Mouse (Mus musculus): ENCODE data around the gene Rcc1. TPM values are rescaled to one million over a fixed set of nuclear protein-coding genes. Genes with fewer than 3 reads are reported as not detected.

The Rcc1 gene
- polyA plus RNA-seq, 1 experiment from 2014 or later: 70.8 TPM

DNA sequence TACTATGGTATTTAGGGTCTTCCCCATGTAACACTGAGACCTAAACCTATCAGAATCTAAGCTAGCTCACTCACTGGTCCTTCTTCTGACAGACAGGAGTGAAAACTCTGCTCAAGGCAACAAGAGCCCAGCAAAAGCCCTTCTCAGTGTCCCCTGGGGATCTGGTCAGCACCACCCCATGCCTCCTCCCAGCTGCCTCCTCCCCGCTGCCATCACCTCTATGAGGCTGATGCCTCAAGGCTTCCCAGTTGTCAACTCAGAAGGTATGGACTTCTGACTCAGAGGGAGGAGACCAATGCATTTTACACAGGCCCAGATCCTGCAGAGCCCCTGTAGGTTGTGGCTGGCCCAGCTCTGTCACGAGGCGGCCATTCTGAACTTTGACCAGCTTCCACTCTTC is 12.0 kb downstream of the Rcc1 start:
- Histone ChIP-seq H3K36me3 (ENCODE audit: control insufficient read depth, insufficient read depth, low read length) (peaks cover 3% of the 10 kb centered on the region), H3K27ac (ENCODE audit: low read depth, low read length) (no peak overlapping the region)
- 94% methylated on average over 3 of the region's 3 CpGs for WGBS

DNA sequence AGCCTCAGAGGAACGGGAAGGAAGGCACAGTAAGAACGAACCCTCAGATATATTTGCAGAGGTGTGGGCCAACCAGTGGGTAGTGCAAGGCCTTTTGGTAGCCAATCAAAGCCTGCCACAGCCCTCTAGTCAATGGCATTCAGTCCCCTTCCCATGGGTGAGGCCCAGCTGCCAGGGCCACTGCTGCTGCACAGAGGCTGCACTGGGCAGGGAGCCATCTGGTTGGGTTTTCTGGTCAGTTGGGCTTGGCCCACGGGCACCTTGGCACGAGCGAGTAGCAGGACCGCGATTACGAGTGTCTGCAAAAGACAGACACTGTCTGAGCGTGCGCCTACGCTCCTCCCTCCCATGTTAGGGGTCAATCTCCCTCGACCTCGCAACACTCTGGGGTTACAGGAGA is 14.5 kb downstream of the Rcc1 start:
- H3K9me3 ChIP-seq (ENCODE audit: control insufficient read depth, low read length): no peaks in the 10 kb centered on the region
- ATAC-seq (ENCODE audit: insufficient read depth, low FRiP score, low TSS enrichment) (no peak), DNase-seq (ENCODE audit: low spot score) (no peak)
- no peak overlapping the region for H3K9ac ChIP-seq (ENCODE audit: low read length)
- peaks cover 3% of the 10 kb centered on the region; the same call in 1 of the 2 replicates for H3K4me1 ChIP-seq (ENCODE audit: control insufficient read depth, insufficient read depth, low read length)
- no peak overlapping the region for H3K27ac ChIP-seq (ENCODE audit: low read depth, low read length)
- H3K36me3 ChIP-seq (ENCODE audit: control insufficient read depth, insufficient read depth, low read length): peaks cover 10% of the 10 kb centered on the region
- H3K4me2 ChIP-seq (ENCODE audit: low read depth): no peak overlapping the region
- H3K27me3 ChIP-seq (ENCODE audit: control insufficient read depth, insufficient read depth, low read length): no peaks in the 10 kb centered on the region
- H3K4me3 ChIP-seq (ENCODE audit: low read depth, low read length): no peak overlapping the region
- 96% methylated on average over 13 of the region's 13 CpGs for WGBS

More for the DNA sequence above, 12.0 kb downstream of the Rcc1 start:
- H3K9me3 ChIP-seq (ENCODE audit: control insufficient read depth, low read length): no peaks in the 10 kb centered on the region
- no peak overlapping the region for H3K4me3 ChIP-seq (ENCODE audit: low read depth, low read length)
- H3K9ac ChIP-seq (ENCODE audit: low read length): no peak overlapping the region
- no peaks in the 10 kb centered on the region for H3K27me3 ChIP-seq (ENCODE audit: control insufficient read depth, insufficient read depth, low read length)
- DNase-seq (ENCODE audit: low spot score) (no peak), ATAC-seq (ENCODE audit: insufficient read depth, low FRiP score, low TSS enrichment) (no peak)
- H3K4me1 ChIP-seq (ENCODE audit: control insufficient read depth, insufficient read depth, low read length): peaks cover 12% of the 10 kb centered on the region
- H3K4me2 ChIP-seq (ENCODE audit: low read depth): no peak overlapping the region

DNA sequence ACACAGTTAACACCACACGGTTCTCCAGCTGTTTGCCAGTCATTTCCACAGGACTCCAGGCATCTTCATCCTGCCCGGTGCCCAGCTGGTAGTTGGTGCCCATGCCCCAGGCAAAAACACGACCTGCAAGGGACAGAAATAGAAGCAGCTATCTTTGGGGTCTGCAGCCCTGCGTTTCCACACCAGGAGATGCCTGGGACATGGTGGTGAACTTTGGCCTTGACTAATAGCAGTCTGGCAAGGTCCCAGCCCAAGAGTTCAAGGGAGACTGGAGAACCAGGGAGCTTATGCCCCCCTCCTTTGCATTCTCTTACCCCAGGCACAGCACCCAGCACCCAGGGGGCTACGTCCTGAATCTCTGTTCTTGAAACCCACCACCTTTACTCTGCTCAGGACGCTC is 20.5 kb downstream of the Rcc1 start:
- ATAC-seq (ENCODE audit: insufficient read depth, low FRiP score, low TSS enrichment) (no peak), DNase-seq (ENCODE audit: low spot score) (no peak)
- whole genome bisulfite sequencing: 88% methylated on average over 6 of the region's 6 CpGs
- H3K9ac ChIP-seq (ENCODE audit: low read length): no peak overlapping the region
- peaks cover 17% of the 10 kb centered on the region for H3K36me3 ChIP-seq (ENCODE audit: control insufficient read depth, insufficient read depth, low read length)
- H3K27ac ChIP-seq (ENCODE audit: low read depth, low read length): no peak overlapping the region
- no peak overlapping the region for H3K4me3 ChIP-seq (ENCODE audit: low read depth, low read length)
- no peaks in the 10 kb centered on the region for H3K4me1 ChIP-seq (ENCODE audit: control insufficient read depth, insufficient read depth, low read length)
- H3K4me2 ChIP-seq (ENCODE audit: low read depth): no peak overlapping the region
- no peaks in the 10 kb centered on the region for H3K27me3 ChIP-seq (ENCODE audit: control insufficient read depth, insufficient read depth, low read length)
- H3K9me3 ChIP-seq (ENCODE audit: control insufficient read depth, low read length): no peaks in the 10 kb centered on the region

DNA sequence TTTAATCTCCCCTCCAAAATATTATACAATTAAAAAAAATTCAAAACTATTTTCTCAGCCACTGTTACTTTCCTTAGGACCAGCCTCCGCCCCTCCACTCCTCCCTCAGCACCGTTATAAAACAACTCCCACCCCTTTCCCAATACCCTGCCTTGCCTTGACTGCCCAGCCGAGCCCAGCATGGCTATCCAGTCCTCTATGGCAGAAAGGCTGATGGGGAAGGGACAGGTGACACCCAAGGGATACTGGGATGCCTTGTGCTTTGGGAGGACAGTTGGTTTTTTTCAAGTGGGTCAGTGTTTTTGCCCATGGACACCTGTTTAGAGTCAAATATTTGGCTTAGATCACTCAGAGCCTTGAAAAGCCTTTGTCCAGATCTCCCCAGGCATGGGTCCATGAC is 21.4 kb downstream of the Rcc1 start:
- Histone ChIP-seq H3K4me2 (ENCODE audit: low read depth) (no peak overlapping the region), H3K27me3 (ENCODE audit: control insufficient read depth, insufficient read depth, low read length) (no peaks in the 10 kb centered on the region), H3K4me1 (ENCODE audit: control insufficient read depth, insufficient read depth, low read length) (no peaks in the 10 kb centered on the region), H3K27ac (ENCODE audit: low read depth, low read length) (no peak overlapping the region), H3K9ac (ENCODE audit: low read length) (no peak overlapping the region), H3K36me3 (ENCODE audit: control insufficient read depth, insufficient read depth, low read length) (peaks cover 14% of the 10 kb centered on the region), H3K9me3 (ENCODE audit: control insufficient read depth, low read length) (no peaks in the 10 kb centered on the region), H3K4me3 (ENCODE audit: low read depth, low read length) (no peak overlapping the region)
- 67% methylated on average over 3 of the region's 3 CpGs for WGBS
- no peak for DNase-seq (ENCODE audit: low spot score)
- ATAC-seq (ENCODE audit: insufficient read depth, low FRiP score, low TSS enrichment): no peak

DNA sequence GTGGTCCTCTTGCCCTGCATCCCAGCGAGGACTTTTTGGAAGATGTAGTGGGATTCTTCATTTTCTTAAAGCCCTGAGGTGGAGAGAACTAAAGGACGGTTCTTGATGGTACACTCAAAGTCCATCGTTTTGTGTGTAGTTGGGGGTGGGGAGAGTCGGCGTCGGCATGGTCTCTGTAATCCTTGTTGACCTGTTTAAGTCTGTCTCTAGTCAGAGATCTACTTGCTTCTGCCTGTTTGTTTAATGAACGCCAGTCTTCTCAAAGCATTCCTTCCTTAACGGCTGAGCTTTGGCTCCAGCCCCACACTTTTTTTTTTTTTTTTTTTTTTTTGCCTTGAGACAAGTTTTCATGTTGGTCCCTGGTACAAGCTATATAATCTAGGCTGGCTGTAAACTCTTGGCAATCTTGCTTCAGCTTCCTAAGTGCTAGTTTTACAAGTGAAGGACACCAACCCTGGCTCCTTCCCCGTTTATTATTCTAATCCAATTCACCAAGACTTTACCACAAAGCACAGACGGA is 23.5 kb downstream of the Rcc1 start:
- Histone ChIP-seq H3K4me2 (ENCODE audit: low read depth) (peak overlapping the region; percentile 77), H3K9ac (ENCODE audit: low read length) (peak overlapping the region; percentile 88), H3K27ac (ENCODE audit: low read depth, low read length) (no peak overlapping the region), H3K9me3 (ENCODE audit: control insufficient read depth, low read length) (no peaks in the 10 kb centered on the region), H3K4me1 (ENCODE audit: control insufficient read depth, insufficient read depth, low read length) (no peaks in the 10 kb centered on the region), H3K36me3 (ENCODE audit: control insufficient read depth, insufficient read depth, low read length) (peaks cover 12% of the 10 kb centered on the region), H3K4me3 (ENCODE audit: low read depth, low read length) (peak overlapping the region; percentile 77), H3K27me3 (ENCODE audit: control insufficient read depth, insufficient read depth, low read length) (no peaks in the 10 kb centered on the region)
- no peak for DNase-seq (ENCODE audit: low spot score)
- 0 out of 2 replicates have a peak, but pooled peaks have one; percentile 31 for ATAC-seq (ENCODE audit: insufficient read depth, low FRiP score, low TSS enrichment)
- WGBS: 9% methylated on average over 10 of the region's 10 CpGs

DNA sequence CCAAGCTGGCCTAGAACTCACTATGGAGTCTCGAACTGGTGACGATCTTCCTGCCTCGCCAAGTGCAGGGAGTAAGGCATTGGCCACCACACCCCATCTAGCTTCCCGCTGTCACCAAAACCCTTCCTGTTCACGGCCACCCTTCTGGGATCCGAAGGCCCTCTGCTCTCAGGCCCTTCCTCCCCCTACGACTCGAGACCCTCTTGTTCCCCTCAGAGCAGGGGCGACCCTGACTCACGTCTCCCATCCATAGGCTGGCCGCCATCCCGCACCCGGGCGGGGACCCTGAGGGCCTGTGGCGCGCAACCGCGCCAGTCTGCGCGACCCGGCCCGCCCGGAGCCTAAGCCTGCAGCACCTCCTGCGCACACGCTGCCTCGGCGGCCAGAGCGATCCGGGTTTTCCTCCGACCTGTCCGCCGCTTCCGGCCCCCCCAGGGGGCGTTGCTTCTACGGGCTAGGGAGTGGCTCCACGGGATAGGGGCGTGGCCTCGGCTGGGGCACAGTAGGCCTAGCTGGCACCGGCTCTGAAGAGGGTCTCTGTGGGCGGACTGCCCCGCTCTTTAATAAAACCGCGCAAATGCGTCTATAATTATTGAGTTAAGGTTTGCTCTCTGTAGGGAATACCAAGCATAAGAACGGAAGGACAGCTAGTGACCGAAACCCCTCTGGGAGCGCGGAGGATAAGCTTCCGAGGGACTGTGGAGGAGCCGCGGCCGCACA is 24.1 kb downstream of the Rcc1 start, which contains the start of gene Trnau1ap:
Gene Trnau1ap (minus strand): TSS at position 424 of the 720 bp plus-strand sequence.
- Histone ChIP-seq H3K9ac (ENCODE audit: low read length) (peak within 1 kb of the TSS; percentile 88), H3K4me2 (ENCODE audit: low read depth) (peak within 1 kb of the TSS; percentile 77), H3K27ac (ENCODE audit: low read depth, low read length) (peak within 1 kb of the TSS; percentile 76; the same call in 1 of the 2 replicates), H3K27me3 (ENCODE audit: control insufficient read depth, insufficient read depth, low read length) (no peaks in the 10 kb centered on the region), H3K4me3 (ENCODE audit: low read depth, low read length) (peak within 1 kb of the TSS; percentile 77), H3K9me3 (ENCODE audit: control insufficient read depth, low read length) (no peaks in the 10 kb centered on the region), H3K36me3 (ENCODE audit: control insufficient read depth, insufficient read depth, low read length) (peaks cover 10% of the 10 kb centered on the region), H3K4me1 (ENCODE audit: control insufficient read depth, insufficient read depth, low read length) (no peaks in the 10 kb centered on the region)
- peak; percentile 97 for DNase-seq (ENCODE audit: low spot score)
- WGBS: under 1% methylated on average over 52 of the region's 52 CpGs
- ATAC-seq (ENCODE audit: insufficient read depth, low FRiP score, low TSS enrichment): peak; percentile 95

DNA sequence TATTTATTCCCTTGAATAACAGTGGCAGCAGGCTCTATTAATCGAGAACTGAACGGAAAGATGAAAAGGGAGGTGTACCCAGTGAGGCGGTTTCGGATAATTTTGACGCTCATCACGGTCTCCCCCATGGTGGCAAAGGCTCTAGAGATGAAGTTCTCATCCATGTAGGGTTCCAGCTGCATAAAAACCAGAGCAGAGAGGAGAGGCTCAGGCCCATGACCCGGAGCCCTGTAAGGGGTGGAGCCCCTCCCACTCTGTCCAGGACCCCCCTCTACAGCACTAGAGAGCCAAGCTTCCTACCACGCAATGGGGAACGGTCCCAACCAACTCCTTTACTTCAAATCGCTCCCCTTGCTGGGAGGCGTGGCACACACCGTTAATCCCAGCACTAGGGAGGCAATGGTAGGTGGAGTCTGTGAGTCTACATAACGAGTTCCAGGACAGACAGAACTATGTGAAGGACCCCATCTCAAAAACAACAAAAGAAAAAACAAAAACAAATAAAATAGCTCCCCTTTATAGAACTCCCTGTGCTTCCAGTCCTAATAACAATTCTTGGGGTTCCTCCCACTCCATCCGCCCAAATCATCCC is 24.9 kb downstream of the Rcc1 start:
- peak overlapping the region; percentile 77 for H3K4me3 ChIP-seq (ENCODE audit: low read depth, low read length)
- H3K9ac ChIP-seq (ENCODE audit: low read length): peak overlapping the region; percentile 88
- 47% methylated on average over 14 of the region's 14 CpGs for WGBS
- DNase-seq (ENCODE audit: low spot score): no peak
- peaks cover 12% of the 10 kb centered on the region for H3K36me3 ChIP-seq (ENCODE audit: control insufficient read depth, insufficient read depth, low read length)
- H3K4me1 ChIP-seq (ENCODE audit: control insufficient read depth, insufficient read depth, low read length): no peaks in the 10 kb centered on the region
- no peak overlapping the region for H3K27ac ChIP-seq (ENCODE audit: low read depth, low read length)
- no peak for ATAC-seq (ENCODE audit: insufficient read depth, low FRiP score, low TSS enrichment)
- peak overlapping the region; percentile 77 for H3K4me2 ChIP-seq (ENCODE audit: low read depth)
- H3K9me3 ChIP-seq (ENCODE audit: control insufficient read depth, low read length): no peaks in the 10 kb centered on the region
- H3K27me3 ChIP-seq (ENCODE audit: control insufficient read depth, insufficient read depth, low read length): no peaks in the 10 kb centered on the region

DNA sequence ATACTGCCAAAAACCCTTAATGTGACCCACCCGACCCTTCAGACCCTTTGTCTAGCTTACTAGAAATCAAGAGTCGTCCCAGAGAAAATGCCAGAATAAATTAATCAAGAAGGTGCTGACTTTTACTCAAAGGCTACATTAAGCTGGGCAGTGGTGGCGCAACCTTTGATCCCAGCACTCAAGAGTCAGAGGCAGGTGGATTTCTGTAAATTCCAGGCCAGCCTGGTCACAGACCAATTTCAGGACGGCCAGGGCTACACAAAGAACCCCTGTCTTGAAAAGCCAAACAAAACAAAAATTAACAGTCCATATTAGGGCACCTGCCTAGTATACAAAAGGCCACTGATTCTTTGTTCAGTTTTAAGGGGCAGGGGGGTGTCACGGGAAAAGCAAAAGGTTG is 26.9 kb downstream of the Rcc1 start:
- Histone ChIP-seq H3K4me2 (ENCODE audit: low read depth) (no peak overlapping the region), H3K27ac (ENCODE audit: low read depth, low read length) (no peak overlapping the region), H3K9me3 (ENCODE audit: control insufficient read depth, low read length) (no peaks in the 10 kb centered on the region), H3K27me3 (ENCODE audit: control insufficient read depth, insufficient read depth, low read length) (no peaks in the 10 kb centered on the region), H3K4me3 (ENCODE audit: low read depth, low read length) (no peak overlapping the region), H3K36me3 (ENCODE audit: control insufficient read depth, insufficient read depth, low read length) (peaks cover 10% of the 10 kb centered on the region), H3K9ac (ENCODE audit: low read length) (no peak overlapping the region), H3K4me1 (ENCODE audit: control insufficient read depth, insufficient read depth, low read length) (no peaks in the 10 kb centered on the region)
- 80% methylated on average over 5 of the region's 5 CpGs for WGBS
- DNase-seq (ENCODE audit: low spot score) (no peak), ATAC-seq (ENCODE audit: insufficient read depth, low FRiP score, low TSS enrichment) (no peak)

DNA sequence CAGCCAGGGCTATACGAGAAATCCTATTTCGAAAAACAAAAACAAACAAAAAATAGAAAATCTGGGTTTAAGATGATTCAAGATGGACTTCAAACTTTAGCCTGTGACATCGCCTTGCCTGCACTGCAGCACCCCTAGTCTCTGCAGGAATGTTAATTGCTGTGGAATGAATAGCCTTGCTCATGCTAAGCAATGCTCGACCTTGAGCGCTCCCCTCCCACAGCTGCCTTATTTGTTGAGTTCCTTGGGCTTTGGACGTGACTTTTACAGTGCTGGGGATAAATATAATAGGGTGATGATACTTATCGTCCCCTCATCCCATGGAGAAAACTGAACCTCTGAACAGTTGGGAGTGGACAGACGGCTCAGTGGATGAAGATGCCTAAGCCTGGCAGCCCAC is 37.7 kb downstream of the Rcc1 start:
- Histone ChIP-seq H3K4me2 (ENCODE audit: low read depth) (no peak overlapping the region), H3K4me3 (ENCODE audit: low read depth, low read length) (no peak overlapping the region), H3K9ac (ENCODE audit: low read length) (no peak overlapping the region), H3K27ac (ENCODE audit: low read depth, low read length) (no peak overlapping the region), H3K9me3 (ENCODE audit: control insufficient read depth, low read length) (no peaks in the 10 kb centered on the region), H3K4me1 (ENCODE audit: control insufficient read depth, insufficient read depth, low read length) (no peaks in the 10 kb centered on the region), H3K36me3 (ENCODE audit: control insufficient read depth, insufficient read depth, low read length) (peaks cover 9% of the 10 kb centered on the region), H3K27me3 (ENCODE audit: control insufficient read depth, insufficient read depth, low read length) (no peaks in the 10 kb centered on the region)
- no peak for ATAC-seq (ENCODE audit: insufficient read depth, low FRiP score, low TSS enrichment)
- no peak for DNase-seq (ENCODE audit: low spot score)
- WGBS: 88% methylated on average over 8 of the region's 8 CpGs

Data from neural tube, embryonic 11.5 days (tissue).